Comparison of ENCODE assay signal across 9 mouse cellular contexts in genomic region chr6:34479531-34479930, GRCm38 (mm10). TPM values are rescaled to one million over a fixed set of nuclear protein-coding genes. Genes with fewer than 3 reads are reported as not detected.
A peak's percentile ranks its signal among the peaks of the same experiment; 100 is the strongest.
DNase-seq lines count a peak whose midpoint lies in the region; ATAC-seq lines count a peak whose summit lies in the region.
"Had no signal": no experiment of that assay in that cellular context is flagged by ENCODE, and none has a peak within 500 bp of the region (broad histone marks: within the 10 kb centered on the region; RNA-seq: fewer than 3 reads in every experiment).

No protein-coding gene starts in this region.

- H3K9ac ChIP-seq in forebrain, embryonic 13.5 days: no peak overlapping the region
- no peak overlapping the region for H3K9ac ChIP-seq in forebrain, embryonic 16.5 days (replicated peaks; ENCODE audit: low read depth, low read length)
- no peak overlapping the region for H3K9ac ChIP-seq in intestine, embryonic 16.5 days (ENCODE audit: low read depth, low read length)
- peak overlapping the region; percentile 56 for H3K9ac ChIP-seq in liver, embryonic 13.5 days

- intact Hi-C loops in left cerebral cortex, postnatal 36 days (cut with DNase I): no loop called here

- no peaks in the 10 kb centered on the region for H3K36me3 ChIP-seq in forebrain, embryonic 13.5 days (ENCODE audit: poor library complexity, severe bottlenecking)
- no peaks in the 10 kb centered on the region for H3K36me3 ChIP-seq in forebrain, embryonic 16.5 days (ENCODE audit: control insufficient read depth, insufficient read depth)
- no peaks in the 10 kb centered on the region for H3K36me3 ChIP-seq in intestine, embryonic 16.5 days (ENCODE audit: control insufficient read depth, insufficient read depth, low read length)
- H3K36me3 ChIP-seq in liver, embryonic 13.5 days: no peaks in the 10 kb centered on the region

- H3K27ac ChIP-seq in forebrain, embryonic 13.5 days: no peak overlapping the region
- no peak overlapping the region for H3K27ac ChIP-seq in forebrain, embryonic 16.5 days (ENCODE audit: low read length)
- peak overlapping the region; percentile 7; the same call in 1 of the 2 replicates for H3K27ac ChIP-seq in intestine, embryonic 16.5 days (ENCODE audit: low read length)
- H3K27ac ChIP-seq in liver, embryonic 13.5 days: peak overlapping the region; percentile 73; the same call in 1 of the 2 replicates

- peaks cover 52% of the 10 kb centered on the region for H3K4me1 ChIP-seq in forebrain, embryonic 13.5 days
- H3K4me1 ChIP-seq in forebrain, embryonic 16.5 days (replicated peaks; ENCODE audit: control insufficient read depth, insufficient read depth, low read length): peaks cover 37% of the 10 kb centered on the region
- H3K4me1 ChIP-seq in intestine, embryonic 16.5 days (ENCODE audit: control insufficient read depth, insufficient read depth, low read length): peaks cover 26% of the 10 kb centered on the region
- H3K4me1 ChIP-seq in liver, embryonic 13.5 days (replicated peaks): peaks cover 87% of the 10 kb centered on the region

- 42% methylated on average over 8 of the region's 8 CpGs for WGBS in forebrain, embryonic 13.5 days
- 30% methylated on average over 8 of the region's 8 CpGs for WGBS in forebrain, embryonic 16.5 days
- WGBS in intestine, embryonic 16.5 days: 19% methylated on average over 8 of the region's 8 CpGs
- 34% methylated on average over 8 of the region's 8 CpGs for WGBS in liver, embryonic 13.5 days (ENCODE audit: insufficient replicate concordance)

- no peaks in the 10 kb centered on the region for H3K9me3 ChIP-seq in forebrain, embryonic 13.5 days (replicated peaks)
- H3K9me3 ChIP-seq in forebrain, embryonic 16.5 days (ENCODE audit: control insufficient read depth, low read length): no peaks in the 10 kb centered on the region
- H3K9me3 ChIP-seq in intestine, embryonic 16.5 days (ENCODE audit: control insufficient read depth, low read length): no peaks in the 10 kb centered on the region
- H3K9me3 ChIP-seq in liver, embryonic 13.5 days (replicated peaks): no peaks in the 10 kb centered on the region

- no peak for ATAC-seq in forebrain, embryonic 13.5 days
- no peak for ATAC-seq in forebrain, embryonic 16.5 days
- peak; percentile 22 for ATAC-seq in intestine, embryonic 16.5 days
- ATAC-seq in liver, embryonic 13.5 days (ENCODE audit: low read depth): no peak

- no peaks in the 10 kb centered on the region for H3K27me3 ChIP-seq in forebrain, embryonic 13.5 days
- no peaks in the 10 kb centered on the region; the same call in 1 of the 2 replicates for H3K27me3 ChIP-seq in forebrain, embryonic 16.5 days (replicated peaks; ENCODE audit: control insufficient read depth, insufficient read depth, low read length)
- no peaks in the 10 kb centered on the region for H3K27me3 ChIP-seq in intestine, embryonic 16.5 days (replicated peaks; ENCODE audit: control insufficient read depth, insufficient read depth, low read length)
- H3K27me3 ChIP-seq in liver, embryonic 13.5 days: no peaks in the 10 kb centered on the region

- peak; percentile 17 to 28 for DNase-seq in B cell, adult 2 months
- no peak for DNase-seq in liver, embryonic 13.5 days
- DNase-seq in gastrocnemius, postnatal 25 days: no peak
- no peak for DNase-seq in left cerebral cortex, postnatal 36 days (ENCODE audit: low spot score in 2 of 2)
- no peak for DNase-seq in adrenal gland, postnatal 14 days
- DNase-seq: cerebellum, postnatal 36 days had no signal

- H3K4me3 ChIP-seq in forebrain, embryonic 13.5 days: no peak overlapping the region
- H3K4me3 ChIP-seq in forebrain, embryonic 16.5 days (replicated peaks; ENCODE audit: low read length): no peak overlapping the region
- H3K4me3 ChIP-seq in intestine, embryonic 16.5 days (ENCODE audit: low read length): no peak overlapping the region
- peak overlapping the region; percentile 79 for H3K4me3 ChIP-seq in liver, embryonic 13.5 days (replicated peaks)

- peak overlapping the region; percentile 44; the same call in 1 of the 2 replicates for H3K4me2 ChIP-seq in forebrain, embryonic 13.5 days
- H3K4me2 ChIP-seq in forebrain, embryonic 16.5 days (ENCODE audit: low read length): no peak overlapping the region; the same call in 1 of the 2 replicates
- 0 out of 2 replicates have a peak overlapping the region, but pooled peaks have one; percentile 2 for H3K4me2 ChIP-seq in intestine, embryonic 16.5 days (ENCODE audit: low read depth, low read length)
- H3K4me2 ChIP-seq in liver, embryonic 13.5 days: peak overlapping the region; percentile 56

RNA-seq across cellular contexts. Expression of gene Bpgm, which starts 3.5 kb away (rescaled TPM):
- polyA plus RNA-seq in forebrain, embryonic 13.5 days (2015; fragmentation: Nextera tagmentation; extraction: Ambion mirVana): 57.8 and 72.7 TPM in 2 replicates
- 64.2 and 68.2 TPM in 2 replicates for polyA plus RNA-seq in forebrain, embryonic 16.5 days (2015; fragmentation: Nextera tagmentation; extraction: Ambion mirVana)
- polyA plus RNA-seq in intestine, embryonic 16.5 days (2015; fragmentation: Nextera tagmentation; extraction: Ambion mirVana): 49.3 and 54.4 TPM in 2 replicates
- polyA plus RNA-seq in liver, embryonic 13.5 days (2015; fragmentation: Nextera tagmentation; extraction: Ambion mirVana): 136 and 141 TPM in 2 replicates
- 10 to 100 TPM; 70.9 to 77.3 TPM for total RNA-seq in gastrocnemius, postnatal 25 days (2021)
- total RNA-seq in left cerebral cortex, postnatal 36 days (2021): 10 to 100 TPM; 63.2 to 70.6 TPM
- total RNA-seq in adrenal gland, postnatal 14 days (2021): 59.7 and 70.5 TPM in 2 replicates

Comparison
In these comparisons a context has a peak if more than half of its experiments do, and no peak if none do; other contexts are left out.
1. H3K27ac ChIP-seq: peak in intestine, embryonic 16.5 days (single experiment) and liver, embryonic 13.5 days (single experiment); none in forebrain, embryonic 13.5 days (single experiment) and forebrain, embryonic 16.5 days (single experiment).
2. DNase-seq: peak in B cell, adult 2 months (2 of 2); none in liver, embryonic 13.5 days (single experiment), gastrocnemius, postnatal 25 days (single experiment), left cerebral cortex, postnatal 36 days (0 of 2) and adrenal gland, postnatal 14 days (single experiment).